Mouse (Mus musculus) cerebellum, adult 8-10 months (tissue): ENCODE data around the gene Msi1.

ENCODE experiments used
- DNase-seq: peaks from one replicate; pipeline ENCODE4 v3.0.0; 2022

Msi1 gene

GRCm38 (mm10) chr5:115470766-115471531, 41.5 kb downstream of the Msi1 start:
- DNase-seq = peak; percentile 52

GRCm38 (mm10) chr5:115473191-115473590, 43.8 kb downstream of the Msi1 start:
- no peak for DNase-seq

- no peak for DNase-seq
Observed at GRCm38 (mm10) chr5:115474174-115474828, 44.9 kb downstream of the Msi1 start.

GRCm38 (mm10) chr5:115475337-115476106, 46.1 kb downstream of the Msi1 start:
- DNase-seq = no peak

GRCm38 (mm10) chr5:115476107-115476727, 46.8 kb downstream of the Msi1 start:
- DNase-seq = no peak

GRCm38 (mm10) chr5:115479561-115479960, 50.2 kb downstream of the Msi1 start:
- DNase-seq = no peak

GRCm38 (mm10) chr5:115480101-115480500, 50.7 kb downstream of the Msi1 start:
- DNase-seq = no peak

GRCm38 (mm10) chr5:115482390-115483265, 53.2 kb downstream of the Msi1 start:
- DNase-seq = no peak

- no peak for DNase-seq
Observed at GRCm38 (mm10) chr5:115483385-115483784, 54.0 kb downstream of the Msi1 start.

GRCm38 (mm10) chr5:115483947-115484920, 54.8 kb downstream of the Msi1 start, which contains the start of gene Sirt4:
TSS of gene Sirt4 (minus strand) at chr5:115484725.
- peak; percentile 82 for DNase-seq

- DNase-seq = no peak
Observed at GRCm38 (mm10) chr5:115484996-115485395, 55.6 kb downstream of the Msi1 start.

GRCm38 (mm10) chr5:115485489-115486205, 56.2 kb downstream of the Msi1 start:
- DNase-seq = no peak

GRCm38 (mm10) chr5:115486726-115487125, 57.3 kb downstream of the Msi1 start:
- DNase-seq = no peak

GRCm38 (mm10) chr5:115487353-115487752, 58.0 kb downstream of the Msi1 start:
- DNase-seq = no peak

- no peak for DNase-seq
Observed at GRCm38 (mm10) chr5:115487942-115488580, 58.7 kb downstream of the Msi1 start.

- peak; percentile 88 for DNase-seq
Observed at GRCm38 (mm10) chr5:115488841-115489698, 59.7 kb downstream of the Msi1 start.

- DNase-seq = peak; percentile 94
Observed at GRCm38 (mm10) chr5:115489699-115490637, 60.6 kb downstream of the Msi1 start.
